Mouse (Mus musculus): ENCODE data around the gene Mrm2. TPM values are rescaled to one million over a fixed set of nuclear protein-coding genes. Genes with fewer than 3 reads are reported as not detected.

Gene Mrm2
- polyA plus RNA-seq, 1 experiment from 2014 or later, result 19.5 TPM

Other genes starting within 250 kb of the Mrm2 start
- gene Mad1l1, start 10.3 kb downstream of the Mrm2 start, polyA plus RNA-seq (2014; fragmentation: Nextera tagmentation; extraction: Ambion mirVana), result 41.8 and 42.3 TPM in 2 replicates
- gene Nudt1, start 10.2 kb downstream of the Mrm2 start, polyA plus RNA-seq (2014; fragmentation: Nextera tagmentation; extraction: Ambion mirVana), result 43.5 and 49.6 TPM in 2 replicates
- 7.7 and 9.3 TPM in 2 replicates for gene Snx8, start 57.4 kb upstream of the Mrm2 start, polyA plus RNA-seq (2014; fragmentation: Nextera tagmentation; extraction: Ambion mirVana)
- 155 and 162 TPM in 2 replicates for gene Eif3b, start 87.4 kb upstream of the Mrm2 start, polyA plus RNA-seq (2014; fragmentation: Nextera tagmentation; extraction: Ambion mirVana)
- not detected in 2 replicates for gene Gm4869, start 113.7 kb upstream of the Mrm2 start, polyA plus RNA-seq (2014; fragmentation: Nextera tagmentation; extraction: Ambion mirVana)
- 20.7 TPM in 2 replicates for gene Chst12, start 173.7 kb upstream of the Mrm2 start, polyA plus RNA-seq (2014; fragmentation: Nextera tagmentation; extraction: Ambion mirVana)
- gene Grifin, start 233.2 kb upstream of the Mrm2 start, polyA plus RNA-seq (2014; fragmentation: Nextera tagmentation; extraction: Ambion mirVana), result 0.54 TPM in 1 of 2 replicates, not detected in the other